Mouse (Mus musculus) embryonic fibroblast, embryonic 13.5 days (primary cell): ENCODE results near the gene Gm17657.

Experiments
- CTCF ChIP-seq: IDR thresholded peaks from 2 replicates; pipeline ENCODE4 v1.5.1; 2011; ENCODE audit warnings: mild to moderate bottlenecking, control low read depth, low read length, moderate library complexity, borderline replicate concordance; ENCODE audit not compliant: insufficient read depth
- POLR2A ChIP-seq: IDR thresholded peaks from 2 replicates; pipeline ENCODE4 v1.6.1; 2011; ENCODE audit warnings: low read depth, mild to moderate bottlenecking, control low read depth, low read length, moderate library complexity

DNA sequence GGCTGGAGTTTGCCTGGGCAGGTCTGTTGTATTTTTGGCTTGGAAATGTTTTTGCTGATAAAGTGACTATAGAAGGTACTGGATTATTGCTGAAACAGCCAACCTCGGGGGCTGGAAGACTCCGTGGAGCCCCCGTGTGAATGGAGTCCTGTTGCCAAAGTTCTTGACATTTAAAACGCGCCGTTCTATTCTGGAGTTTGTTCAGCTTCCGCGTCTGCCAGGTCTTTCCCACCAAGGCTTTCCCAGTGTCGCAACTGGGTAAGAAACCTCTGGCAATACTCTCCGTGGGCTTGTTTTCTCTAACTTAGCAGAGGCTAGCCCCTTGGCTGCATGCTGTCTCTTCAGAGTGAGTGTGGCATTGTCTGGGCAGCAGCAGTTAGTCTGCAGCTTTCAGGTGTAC, 7.0 kb upstream of the Gm17657 start:
- no peak for TF ChIP-seq CTCF
- TF ChIP-seq POLR2A, result no peak
